Mouse (Mus musculus): ENCODE data around the gene Sfxn4. TPM values are rescaled to one million over a fixed set of nuclear protein-coding genes. Genes with fewer than 3 reads are reported as not detected.

Sfxn4 gene
- polyA plus RNA-seq, 1 experiment from 2014 or later: 12.5 TPM

- ATAC-seq (ENCODE audit: low FRiP score): no peak
- H3K9me3 ChIP-seq: no peaks in the 10 kb centered on the region
- H3K4me2 ChIP-seq: peak overlapping the region; percentile 73
- WGBS: 2% methylated on average over 7 of the region's 7 CpGs
- H3K36me3 ChIP-seq (replicated peaks): no peaks in the 10 kb centered on the region
- H3K4me3 ChIP-seq (replicated peaks): peak overlapping the region; percentile 98
- no peaks in the 10 kb centered on the region for H3K27me3 ChIP-seq
- H3K4me1 ChIP-seq: peaks cover 23% of the 10 kb centered on the region
- peak overlapping the region; percentile 97 for H3K27ac ChIP-seq
- peak overlapping the region; percentile 99 for H3K9ac ChIP-seq
Observed at GRCm38 (mm10) chr19:60789452-60789851, 71.8 kb downstream of the Sfxn4 start.

- Histone ChIP-seq H3K9me3 (no peaks in the 10 kb centered on the region), H3K4me2 (peak overlapping the region; percentile 73), H3K36me3 (replicated peaks) (peaks cover 3% of the 10 kb centered on the region; the same call in 1 of the 2 replicates), H3K4me1 (peaks cover 23% of the 10 kb centered on the region), H3K27ac (no peak overlapping the region), H3K9ac (0 out of 2 replicates have a peak overlapping the region, but pooled peaks have one; percentile 4), H3K4me3 (replicated peaks) (peak overlapping the region; percentile 98), H3K27me3 (no peaks in the 10 kb centered on the region)
- 57% methylated on average over 6 of the region's 6 CpGs for WGBS
- ATAC-seq (ENCODE audit: low FRiP score): no peak
Observed at GRCm38 (mm10) chr19:60788214-60788960, 72.9 kb downstream of the Sfxn4 start.

GRCm38 (mm10) chr19:60787465-60788150, 73.7 kb downstream of the Sfxn4 start:
- 70% methylated on average over 2 of the region's 2 CpGs for WGBS
- Histone ChIP-seq H3K9me3 (no peaks in the 10 kb centered on the region), H3K9ac (no peak overlapping the region), H3K4me1 (peaks cover 26% of the 10 kb centered on the region), H3K4me3 (replicated peaks) (no peak overlapping the region), H3K27ac (no peak overlapping the region), H3K27me3 (no peaks in the 10 kb centered on the region), H3K36me3 (replicated peaks) (peaks cover 3% of the 10 kb centered on the region; the same call in 1 of the 2 replicates), H3K4me2 (peak overlapping the region; percentile 31; the same call in 1 of the 2 replicates)
- ATAC-seq (ENCODE audit: low FRiP score): no peak

Other genes with a start within 250 kb of the Sfxn4 start
- gene Nanos1, start 105.5 kb downstream of the Sfxn4 start, polyA plus RNA-seq (2016; fragmentation: Nextera tagmentation; extraction: Ambion mirVana): 7.4 and 7.8 TPM in 2 replicates
- 136 and 137 TPM in 2 replicates for gene Eif3a, start 70.8 kb downstream of the Sfxn4 start, polyA plus RNA-seq (2016; fragmentation: Nextera tagmentation; extraction: Ambion mirVana)
- gene Fam45a, start 49.9 kb downstream of the Sfxn4 start, polyA plus RNA-seq (2016; fragmentation: Nextera tagmentation; extraction: Ambion mirVana): 35.5 and 39.4 TPM in 2 replicates
- 84.8 and 88.9 TPM in 2 replicates for gene Prdx3, start 13.1 kb upstream of the Sfxn4 start, polyA plus RNA-seq (2016; fragmentation: Nextera tagmentation; extraction: Ambion mirVana)
- 2.0 and 2.4 TPM in 2 replicates for gene Grk5, start 28.3 kb upstream of the Sfxn4 start, polyA plus RNA-seq (2016; fragmentation: Nextera tagmentation; extraction: Ambion mirVana)